Mouse (Mus musculus): ENCODE data around the gene Zfp446.

GRCm38 (mm10) chr7:12998851-12999250 lies 21.2 kb downstream of the Zfp446 start, which contains the start of gene Trim28:
- no peak for TF ChIP-seq POLR2A (IDR thresholded peaks at IDR 0.05; ENCODE audit: low read depth, low read length)
- no peak for TF ChIP-seq CTCF (IDR thresholded peaks at IDR 0.05; ENCODE audit: extremely low read depth, insufficient read depth, insufficient read length, insufficient replicate concordance)

Data from spleen, adult 2 months (tissue).